Mouse (Mus musculus): ENCODE results near the gene Zup1.
"Not testable (repeated sequence)": the region's sequence is repeated elsewhere in the genome, so short reads cannot be mapped to it uniquely, and the experiment has no call there.

The Zup1 gene

DNA sequence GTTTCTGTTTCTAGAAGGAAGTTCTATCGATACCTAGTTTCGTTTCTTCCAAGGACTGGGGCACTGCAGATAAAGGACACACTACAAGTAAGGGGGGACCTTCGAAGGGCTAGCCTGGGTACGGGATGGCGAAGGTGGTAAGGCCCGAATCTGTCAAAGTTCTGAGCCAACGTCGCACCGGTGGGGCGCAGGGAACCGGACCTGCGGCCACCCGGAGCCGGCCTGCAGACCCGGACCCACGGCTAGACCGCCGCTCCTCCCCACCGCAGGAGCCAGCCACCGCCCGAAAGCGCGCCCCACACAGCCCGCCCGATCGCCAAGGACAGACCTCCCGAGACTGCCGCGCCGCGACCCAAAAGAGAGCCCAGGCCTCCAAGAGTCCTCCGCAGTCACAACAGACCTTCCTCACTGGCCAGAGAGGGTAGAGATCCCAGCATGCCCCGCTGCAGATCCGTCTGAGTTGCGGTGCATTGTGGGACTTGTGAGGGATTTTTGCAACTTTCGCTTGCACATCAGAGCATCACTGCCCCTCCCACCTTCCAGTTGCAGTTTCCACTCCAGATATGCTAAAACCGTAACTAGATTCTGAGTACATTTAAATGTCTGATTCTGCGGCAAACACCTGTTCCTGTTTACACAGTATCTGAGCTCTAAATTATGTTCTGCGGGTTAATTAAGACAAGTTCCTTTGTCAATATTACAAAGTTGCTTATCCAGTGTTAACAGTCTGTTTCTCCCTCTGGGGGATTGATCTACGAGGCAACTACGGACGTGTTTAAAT is at the start of gene Zup1:
Gene Zup1 (minus strand): TSS at position 467 of the 781 bp plus-strand sequence.
- peak; percentile 67 to 82 for DNase-seq (ENCODE audit: low spot score in 2 of 2)

DNA sequence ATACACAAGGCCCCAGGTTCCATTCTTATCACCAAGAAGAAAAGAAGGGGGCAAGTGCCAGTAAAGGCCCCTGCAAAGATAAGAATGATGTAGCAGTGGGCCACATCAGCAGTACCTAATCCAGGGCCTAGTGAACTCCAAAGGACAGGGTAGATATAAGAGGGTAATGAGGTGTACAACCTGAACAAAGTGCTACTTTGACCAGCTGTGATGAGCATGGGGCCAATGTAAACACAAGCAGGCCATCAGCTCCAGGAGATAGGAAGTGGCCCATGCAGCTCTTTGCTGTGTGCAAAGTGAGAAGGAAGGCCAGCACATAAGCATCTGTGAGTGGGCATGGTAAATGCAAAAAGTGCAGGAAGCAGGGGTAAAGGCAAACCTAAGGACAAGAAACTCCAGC is 47.3 kb upstream of the Zup1 start:
- no peak for DNase-seq (ENCODE audit: low spot score in 2 of 2)

DNA sequence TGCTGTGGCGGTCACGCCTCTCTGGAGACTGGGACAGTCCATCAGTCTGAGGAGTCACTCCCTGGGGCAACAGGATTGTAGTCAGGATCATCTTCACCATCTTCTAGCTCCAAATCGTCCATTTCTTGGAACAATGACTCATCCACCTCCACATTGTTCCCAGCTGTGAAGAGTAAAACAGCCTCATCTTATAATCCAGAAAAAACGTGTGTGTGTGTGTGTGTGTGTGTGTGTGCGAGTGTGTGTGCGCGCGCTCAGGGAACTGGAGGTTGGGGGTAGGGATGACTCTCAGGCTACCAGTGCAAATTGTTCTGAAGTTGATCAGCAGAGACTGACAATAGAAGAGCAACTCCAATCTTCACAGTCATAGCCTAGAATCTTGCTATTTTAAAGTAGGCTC is 45.6 kb upstream of the Zup1 start:
- not testable (repeated sequence) for DNase-seq (ENCODE audit: low spot score in 2 of 2)

DNA sequence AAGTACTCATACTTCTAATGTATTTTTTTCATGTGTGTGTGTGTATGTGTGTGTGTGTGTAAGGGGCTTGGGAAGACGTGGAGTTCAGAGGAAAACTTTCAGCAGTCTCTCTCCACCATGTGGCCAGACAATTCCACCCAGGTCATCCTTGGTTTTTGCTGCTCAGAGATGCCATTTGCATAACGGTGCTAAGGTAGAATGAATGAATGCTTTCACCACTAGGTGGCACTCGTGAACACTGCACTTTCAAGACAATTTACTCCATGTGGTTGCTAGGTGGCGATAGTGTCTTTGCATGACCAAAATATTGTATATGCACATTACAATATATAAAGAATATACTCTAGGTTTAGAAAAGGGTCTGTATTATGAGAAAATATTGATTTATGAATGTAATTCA is 35.7 kb upstream of the Zup1 start:
- peak; percentile 15 to 42 for DNase-seq (ENCODE audit: low spot score in 2 of 2)

DNA sequence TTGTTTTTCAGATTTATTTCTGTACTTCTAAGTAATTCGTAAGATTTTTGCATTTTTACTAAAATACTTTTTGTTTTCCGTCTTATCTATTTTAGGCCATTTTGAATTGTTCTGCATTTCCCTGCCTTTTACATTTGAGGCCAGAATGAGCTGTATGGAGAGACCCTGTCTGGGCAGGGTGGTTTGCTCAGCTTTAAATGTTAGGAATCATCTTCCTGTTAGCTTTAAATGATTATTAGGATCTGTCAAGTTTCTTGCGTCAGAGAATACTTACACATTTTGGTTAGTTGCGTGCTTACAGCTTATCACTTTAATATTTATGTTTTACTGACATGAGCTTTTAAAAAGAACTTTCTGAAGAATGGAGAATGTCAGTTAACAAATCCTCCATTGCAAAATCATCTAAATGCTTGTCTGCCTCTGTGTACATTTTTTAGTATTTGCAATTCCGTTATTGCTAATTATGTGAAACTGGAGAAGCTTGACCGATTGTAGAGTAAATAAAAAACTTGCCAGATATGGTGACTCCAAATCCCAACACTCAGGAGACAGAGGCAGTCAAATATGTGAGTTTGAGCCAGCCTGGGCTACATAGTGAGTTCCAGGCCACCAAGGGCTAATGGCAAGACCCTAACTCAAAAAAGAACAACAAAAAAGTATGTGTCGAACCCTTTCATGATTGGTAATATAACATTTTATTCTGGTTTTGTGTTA is 23.9 kb upstream of the Zup1 start:
- no peak for DNase-seq (ENCODE audit: low spot score in 2 of 2)

DNA sequence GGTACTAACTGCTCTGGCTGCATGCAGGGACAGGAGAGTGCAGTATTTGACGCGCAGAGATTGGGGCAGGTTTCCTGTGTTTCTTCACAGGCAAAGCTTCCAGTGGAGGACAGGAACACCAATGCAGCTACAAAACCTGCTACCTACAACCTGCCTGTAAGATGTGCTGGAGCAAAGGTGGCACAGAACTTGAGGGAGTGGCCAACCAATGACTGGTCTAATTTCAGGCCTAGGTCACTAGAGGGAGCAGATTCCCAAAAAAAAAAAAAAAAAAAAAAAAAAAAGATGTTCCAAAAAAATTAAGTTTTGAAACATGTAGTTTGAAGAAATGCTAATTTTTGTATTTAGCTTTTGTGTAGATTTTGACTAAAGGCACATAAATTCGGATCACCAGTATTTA is 1.4 kb upstream of the Zup1 start:
- no peak for DNase-seq (ENCODE audit: low spot score in 2 of 2)

DNA sequence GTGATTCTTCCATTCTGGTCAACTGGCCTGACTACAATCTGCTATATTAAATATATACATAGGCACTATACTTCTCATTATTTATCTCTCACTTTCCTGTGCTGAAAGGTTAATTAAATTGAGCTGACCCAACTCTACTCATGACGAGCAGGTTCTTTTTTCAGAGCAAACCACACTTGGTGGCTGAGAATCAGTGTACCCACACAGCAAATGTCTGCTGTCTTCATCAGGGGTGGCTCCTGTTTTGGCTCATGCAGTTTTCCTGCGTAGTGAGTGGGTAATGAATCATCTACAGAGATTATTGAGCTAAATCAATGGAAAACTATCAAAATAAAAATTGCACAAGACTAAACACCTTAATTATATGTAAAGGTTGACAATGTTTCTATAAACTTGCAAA is 4.7 kb downstream of the Zup1 start:
- DNase-seq (ENCODE audit: low spot score in 2 of 2) = no peak

DNA sequence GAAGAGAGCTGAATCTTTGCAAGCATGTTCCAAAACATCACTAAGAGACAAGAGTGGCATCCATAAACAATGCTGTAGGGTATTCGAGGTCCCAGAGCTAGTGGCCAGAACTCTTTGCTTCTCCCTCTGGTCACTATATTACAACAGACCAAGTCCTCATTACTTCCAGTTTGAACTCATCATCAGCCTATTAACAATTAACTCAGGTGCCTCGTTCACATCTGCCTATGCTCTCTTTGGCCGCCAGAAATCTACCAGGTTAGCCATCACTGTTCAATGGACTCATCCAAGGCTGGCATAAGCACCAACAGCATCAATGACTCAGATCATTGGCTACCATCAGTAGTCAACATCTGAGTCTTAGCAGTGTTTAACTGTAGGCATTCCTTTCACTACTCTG is 5.7 kb downstream of the Zup1 start:
- DNase-seq (ENCODE audit: low spot score in 2 of 2) = no peak

DNA sequence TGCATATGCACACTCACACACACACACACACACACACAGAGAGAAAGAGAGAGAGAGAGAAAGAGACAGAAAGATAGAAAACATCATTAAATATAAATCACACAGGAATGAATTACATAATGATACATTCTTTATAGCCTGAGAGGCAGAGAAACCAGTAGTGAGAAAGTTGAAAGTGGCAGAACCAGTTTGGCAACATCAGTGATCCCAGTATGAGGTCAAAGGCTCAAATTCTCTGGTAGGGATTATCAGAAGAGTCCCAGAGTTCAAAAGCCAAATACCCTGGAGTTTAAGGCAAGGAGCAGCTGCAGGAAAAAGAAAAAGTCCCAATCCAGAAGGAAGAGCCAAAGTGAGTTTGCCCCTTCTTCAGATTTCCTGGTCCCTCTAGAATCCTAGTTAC is 10.4 kb downstream of the Zup1 start:
- peak; percentile 10 to 13 for DNase-seq (ENCODE audit: low spot score in 2 of 2)

DNA sequence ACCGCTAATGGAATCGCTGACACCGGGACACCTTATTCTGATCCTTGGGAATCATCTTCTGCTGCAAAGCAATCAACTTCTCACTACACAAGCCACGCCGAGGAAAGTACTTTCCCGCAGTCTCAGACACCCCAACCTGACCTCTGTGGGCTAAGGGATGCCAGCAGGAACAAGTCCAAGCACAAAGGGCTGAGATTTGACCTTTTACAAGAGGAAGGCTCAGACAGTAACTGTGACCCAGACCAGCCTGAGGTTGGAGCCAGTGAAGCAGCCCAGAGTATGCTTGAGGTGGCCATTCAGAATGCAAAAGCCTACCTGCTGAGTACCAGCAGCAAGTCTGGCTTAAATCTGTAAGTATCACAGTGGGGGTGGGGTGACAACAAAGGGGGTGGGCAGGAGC is 45.6 kb downstream of the Zup1 start:
- DNase-seq (ENCODE audit: low spot score in 2 of 2) = no peak

DNA sequence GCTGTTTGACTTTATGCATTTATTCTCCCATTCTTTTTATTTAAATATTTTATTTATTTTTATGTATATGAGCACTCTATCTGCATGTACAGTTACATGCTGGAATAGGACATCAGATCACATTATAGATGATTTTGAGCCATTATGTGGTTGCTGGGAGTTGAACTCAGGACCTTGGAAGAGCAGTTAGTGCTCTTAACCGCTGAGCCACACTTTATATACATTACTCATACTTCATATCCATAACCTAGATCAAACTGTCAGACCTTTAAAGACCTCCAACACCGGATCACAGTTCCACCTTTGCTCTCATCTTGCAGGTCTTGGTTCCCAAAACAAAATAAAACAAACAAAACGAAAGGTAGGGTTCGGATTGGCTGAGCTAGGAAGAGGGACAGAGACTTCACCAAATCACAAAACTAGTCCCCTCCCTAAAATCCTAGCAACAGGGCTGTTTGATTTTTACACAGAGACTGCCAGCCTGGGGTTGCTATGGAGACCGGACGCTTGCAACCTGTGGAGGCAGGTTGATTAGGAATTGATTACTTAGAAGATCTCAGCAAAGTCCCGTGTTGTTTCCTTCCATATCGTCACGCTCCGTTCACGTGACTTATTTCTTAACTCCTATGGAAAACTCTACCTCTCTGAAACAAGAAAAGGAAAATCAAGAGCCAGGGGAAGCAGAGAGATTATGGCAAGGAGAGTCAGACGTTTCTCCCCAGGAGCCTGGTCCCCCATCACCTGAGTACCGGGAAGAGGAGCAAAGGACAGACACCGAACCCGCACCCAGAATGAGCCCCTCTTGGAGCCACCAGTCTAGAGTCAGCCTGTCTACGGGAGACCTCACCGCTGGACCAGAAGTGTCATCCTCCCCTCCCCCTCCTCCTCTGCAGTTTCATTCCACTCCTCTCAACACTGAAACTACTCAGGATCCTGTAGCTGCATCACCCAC is 46.3 kb downstream of the Zup1 start, which contains the start of gene Rsph4a:
Gene Rsph4a (plus strand): TSS at position 582 of the 952 bp plus-strand sequence.
- peak; percentile 33 to 57 for DNase-seq (ENCODE audit: low spot score in 2 of 2)

DNA sequence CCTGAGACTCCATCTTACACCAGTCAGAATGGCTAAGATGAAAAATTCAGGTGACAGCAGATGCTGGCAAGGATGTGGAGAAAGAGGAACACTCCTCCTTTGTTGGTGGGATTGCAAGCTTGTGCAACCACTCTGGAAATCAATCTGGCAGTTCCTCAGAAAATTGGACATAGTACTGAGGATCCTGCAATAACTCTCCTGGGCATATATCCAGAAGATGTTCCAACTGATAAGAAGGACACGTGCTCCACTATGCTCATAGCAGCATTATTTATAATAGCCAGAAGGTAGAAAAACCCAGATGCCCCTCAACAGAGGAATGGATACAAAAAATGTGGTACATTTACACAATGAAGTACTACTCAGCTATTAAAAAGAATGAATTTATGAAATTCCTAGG is 49.5 kb downstream of the Zup1 start:
- not testable (repeated sequence) for DNase-seq (ENCODE audit: low spot score in 2 of 2)

DNA sequence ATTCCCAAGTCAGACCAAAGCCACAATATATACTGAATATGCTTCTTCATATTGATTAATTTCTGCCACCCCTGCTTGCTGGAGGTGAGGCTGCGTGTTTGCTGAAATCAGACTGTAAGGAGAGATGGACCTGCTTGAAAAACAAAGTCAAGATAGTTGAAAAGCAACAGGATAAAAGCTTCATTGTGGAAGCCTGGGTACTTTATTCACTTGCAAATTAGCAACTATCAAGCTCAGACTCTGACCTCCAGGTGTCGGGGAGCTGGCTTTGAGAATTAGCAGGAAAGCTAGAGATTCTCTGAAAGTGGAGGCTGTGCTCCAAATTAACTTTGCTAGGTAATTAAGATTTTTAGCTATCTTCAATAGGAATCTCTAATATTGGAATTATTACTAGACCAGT is 68.7 kb downstream of the Zup1 start:
- not testable (repeated sequence) for DNase-seq (ENCODE audit: low spot score in 2 of 2)

DNA sequence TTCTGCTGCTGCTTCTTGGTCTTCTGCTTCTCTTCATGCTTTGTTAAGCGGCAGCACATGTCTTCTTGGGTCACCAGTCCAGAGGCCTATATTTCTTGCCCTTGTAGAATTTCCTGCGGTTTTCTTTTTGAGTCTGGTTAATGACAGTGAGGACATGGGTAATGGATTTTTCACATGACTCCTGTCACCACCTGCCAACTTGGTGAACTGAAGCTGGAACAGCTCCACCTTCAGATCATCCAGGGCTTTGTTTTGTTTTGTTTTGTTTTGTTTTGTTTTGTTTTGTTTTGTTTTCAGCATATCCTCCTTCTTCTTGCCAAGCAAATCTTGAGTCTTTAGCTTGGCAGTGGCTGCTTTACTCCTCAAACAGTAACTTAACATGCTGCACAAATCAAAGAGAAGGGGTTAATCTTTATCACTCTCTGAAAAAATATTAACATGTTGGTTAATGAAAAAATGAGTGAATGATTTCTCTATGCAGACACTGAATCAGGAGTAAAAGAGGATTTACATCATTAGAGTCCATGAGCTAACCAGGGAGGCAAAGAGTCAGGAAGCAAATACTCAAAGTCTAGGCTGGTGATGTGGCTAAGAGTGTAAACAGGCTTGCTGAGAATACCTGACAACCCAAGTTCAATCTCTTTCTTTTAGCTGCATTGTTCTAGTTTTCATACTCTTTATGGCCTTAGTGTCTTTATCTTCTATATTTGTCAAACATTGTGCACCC is 78.2 kb downstream of the Zup1 start:
- DNase-seq (ENCODE audit: low spot score in 2 of 2) = no peak

DNA sequence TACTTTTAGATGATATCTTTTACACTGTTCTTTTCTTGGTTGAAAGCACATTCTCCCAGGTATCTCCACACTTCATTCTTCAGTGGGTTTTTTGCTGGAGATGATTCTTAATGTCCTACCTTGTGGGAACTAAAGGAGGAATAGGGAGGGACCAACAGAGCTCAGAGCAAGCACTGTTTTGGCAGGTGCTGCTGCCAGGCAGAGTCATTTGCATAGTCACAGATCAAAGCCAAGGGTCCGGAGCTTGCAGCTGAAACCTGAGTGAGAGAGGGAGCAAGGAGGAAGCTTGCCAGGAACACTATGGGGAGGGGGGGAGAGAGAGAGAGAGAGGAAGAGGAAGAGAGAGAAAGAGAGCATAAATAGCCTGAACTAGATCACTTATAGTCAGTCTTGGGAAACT is 80.6 kb downstream of the Zup1 start:
- no peak for DNase-seq (ENCODE audit: low spot score in 2 of 2)

Data from urinary bladder, postnatal 36 days (tissue).